Mouse (Mus musculus) thymus, postnatal 10 days (tissue): ENCODE results near the gene Fnbp1l.
A peak's percentile ranks its signal among the peaks of the same experiment; 100 is the strongest.

Experiments
- DNase-seq, 2 experiments: peaks; one replicate each; pipeline ENCODE4 v3.0.0; 2021; ENCODE audit warnings: low spot score in 2 of 2

The Fnbp1l gene

DNA sequence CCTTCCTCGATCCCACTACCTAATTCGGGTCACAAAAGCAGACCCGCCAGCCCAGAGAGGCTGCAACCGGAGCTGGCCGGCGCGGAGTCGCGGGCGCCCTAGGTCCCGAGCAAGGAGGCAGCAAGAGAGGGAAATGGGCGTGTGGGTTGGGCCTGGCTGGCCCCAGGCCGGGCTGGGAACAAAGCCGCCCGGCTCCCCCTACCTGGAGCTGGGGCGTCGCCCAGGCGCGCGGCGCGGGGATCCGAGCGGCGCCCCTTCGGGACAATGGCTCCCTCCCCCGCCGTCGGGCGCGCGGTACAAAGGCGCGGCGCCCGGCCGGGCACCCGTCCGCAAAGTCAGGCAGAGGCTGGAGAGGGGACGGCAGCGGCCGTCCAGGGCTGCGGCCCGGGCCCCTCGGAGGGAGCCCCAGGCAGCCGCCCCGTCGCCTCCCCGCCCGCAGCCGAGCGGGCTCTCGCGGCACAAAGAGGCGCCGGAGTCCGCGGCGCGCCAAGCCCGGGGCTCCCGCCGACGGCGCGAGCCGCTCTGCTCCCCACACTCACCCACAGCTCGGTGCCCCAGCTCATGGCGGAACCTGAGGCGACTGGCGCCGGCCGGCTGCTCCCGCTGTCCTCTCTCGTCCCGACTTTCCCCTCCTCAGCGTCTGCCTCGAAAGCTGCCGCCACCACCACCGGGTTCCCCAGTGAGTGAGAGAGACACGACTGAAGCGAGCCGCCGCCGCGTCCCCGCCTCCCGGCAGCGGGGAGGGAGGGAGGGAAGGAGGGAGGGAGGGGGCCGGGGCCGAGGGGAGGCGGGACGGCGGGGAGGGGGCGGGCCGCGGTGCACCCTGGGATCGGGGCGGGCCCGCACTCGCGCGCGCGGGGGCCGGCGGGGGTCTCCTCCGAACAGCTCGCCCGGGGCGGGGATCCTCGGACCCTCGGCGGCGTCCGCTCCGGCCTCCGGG is at the start of gene Fnbp1l:
TSS of gene Fnbp1l (minus strand) at position 725 of the 940 bp plus-strand sequence.
- peak; percentile 39 to 45 for DNase-seq

GRCm38 (mm10) chr3:122660795-122661194 is 41.3 kb upstream of the Fnbp1l start:
- no peak for DNase-seq

- DNase-seq = no peak
Measured at GRCm38 (mm10) chr3:122659261-122659917, 39.9 kb upstream of the Fnbp1l start.

DNA sequence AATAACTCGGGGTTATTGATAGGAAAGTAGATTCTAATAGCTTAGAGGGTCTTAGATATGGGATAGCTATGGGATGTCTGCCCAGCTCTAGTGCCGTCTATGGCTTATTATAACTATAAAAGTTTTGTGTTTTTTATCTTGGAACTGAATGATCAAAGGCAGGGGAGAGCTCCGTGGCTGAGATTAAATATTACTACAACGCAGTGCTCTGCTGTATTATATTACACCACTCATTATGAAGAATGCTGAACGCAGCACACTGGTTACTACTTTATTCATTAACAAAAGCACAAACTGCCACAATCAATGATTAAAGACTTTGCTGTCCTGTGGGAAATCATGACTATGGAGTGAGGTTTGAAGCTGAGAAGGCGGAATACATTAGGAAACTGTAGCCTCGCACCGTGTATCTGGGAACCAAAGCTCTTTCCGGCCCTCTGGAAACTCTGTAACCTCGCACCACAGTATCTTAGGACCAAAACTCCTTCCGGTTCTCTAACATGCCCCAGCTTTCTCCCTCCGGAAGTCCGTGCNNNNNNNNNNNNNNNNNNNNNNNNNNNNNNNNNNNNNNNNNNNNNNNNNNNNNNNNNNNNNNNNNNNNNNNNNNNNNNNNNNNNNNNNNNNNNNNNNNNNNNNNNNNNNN is 27.8 kb upstream of the Fnbp1l start:
- no peak for DNase-seq

- no peak for DNase-seq
Measured at GRCm38 (mm10) chr3:122640286-122640685, 20.8 kb upstream of the Fnbp1l start.

- no peak for DNase-seq
Measured at GRCm38 (mm10) chr3:122639197-122639475, 19.6 kb upstream of the Fnbp1l start.

- peak; percentile 68 to 92 for DNase-seq
Measured at GRCm38 (mm10) chr3:122638329-122639196, 19.0 kb upstream of the Fnbp1l start.

GRCm38 (mm10) chr3:122637280-122637679 is 17.8 kb upstream of the Fnbp1l start:
- no peak for DNase-seq

DNA sequence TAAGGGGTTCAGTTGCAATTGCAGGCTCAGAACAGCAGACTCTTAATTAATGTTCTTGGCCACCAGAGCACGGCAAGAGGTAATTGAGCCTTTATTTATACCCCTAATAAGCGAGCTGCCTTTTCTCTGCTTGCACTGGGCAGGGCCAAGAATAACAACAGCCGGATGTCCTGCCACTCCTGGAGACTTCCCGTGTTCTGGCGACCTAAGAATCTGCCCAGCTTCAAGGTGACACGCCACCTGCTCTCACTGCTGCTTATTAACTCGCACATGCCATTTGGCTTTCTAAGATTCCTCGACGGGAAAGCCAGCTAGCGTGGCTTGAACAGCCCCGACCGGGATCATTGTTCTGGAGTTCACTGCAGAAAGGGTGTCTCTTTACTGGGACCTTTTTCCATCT is 15.7 kb upstream of the Fnbp1l start:
- DNase-seq = no peak

DNA sequence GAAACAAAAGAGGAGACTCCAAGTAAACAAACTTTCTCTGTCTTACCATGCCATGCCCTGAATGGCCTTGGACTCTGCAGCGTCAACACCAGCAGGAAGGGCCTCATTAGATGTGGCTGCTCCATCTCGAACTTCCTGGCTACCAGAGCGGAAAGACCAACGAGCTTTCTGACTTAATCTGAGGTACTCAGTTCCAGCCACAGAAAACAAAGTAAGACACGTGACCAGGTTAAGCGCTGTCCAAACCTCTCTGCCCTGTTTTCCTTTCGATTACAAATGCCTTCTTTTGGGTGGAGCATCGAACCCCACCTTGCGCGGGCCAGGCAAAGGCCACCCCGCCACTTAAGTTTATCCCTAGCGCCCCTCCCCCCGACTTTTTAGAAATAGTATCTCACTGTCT is 10.1 kb upstream of the Fnbp1l start:
- no peak for DNase-seq

GRCm38 (mm10) chr3:122628956-122629355 is 9.4 kb upstream of the Fnbp1l start:
- no peak for DNase-seq

DNA sequence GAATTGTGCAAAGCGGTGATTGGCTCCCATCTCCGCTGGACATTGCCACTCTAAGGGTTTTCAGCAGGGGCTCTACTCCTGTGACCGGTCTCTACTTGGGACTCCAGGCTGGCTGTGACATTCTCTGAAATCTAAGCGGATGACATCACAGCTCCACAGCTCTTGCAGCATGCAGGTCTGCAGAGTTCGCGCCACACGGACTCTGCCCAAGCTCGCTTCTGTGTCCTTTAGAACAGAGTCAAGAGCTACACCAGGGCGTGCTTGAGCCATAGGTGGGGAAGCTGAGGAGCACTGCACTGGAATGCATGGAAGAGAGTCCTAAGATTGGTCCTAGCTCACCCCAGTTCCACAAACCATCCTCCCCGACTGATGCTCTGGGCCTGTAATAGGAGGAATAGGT is 9.0 kb upstream of the Fnbp1l start:
- DNase-seq = no peak

DNA sequence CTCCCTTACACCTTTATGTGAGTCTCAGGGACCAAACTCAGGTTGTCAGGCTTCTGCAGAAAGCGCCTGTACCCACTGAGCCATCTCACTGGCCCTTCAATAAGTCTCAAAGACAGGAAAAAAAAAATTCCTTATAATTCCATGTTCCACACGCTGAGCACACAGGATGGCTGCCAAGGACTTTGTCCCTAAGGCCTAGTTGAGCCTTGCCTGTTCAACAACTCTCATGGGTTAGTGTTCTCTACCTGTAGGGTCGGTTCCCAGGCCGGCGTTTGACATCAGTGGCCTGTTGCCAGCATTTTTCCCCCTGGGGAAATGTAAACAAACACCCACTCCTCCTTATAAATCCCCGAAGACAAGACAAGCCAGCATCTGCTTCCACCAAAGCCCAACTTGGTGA is 8.3 kb upstream of the Fnbp1l start:
- DNase-seq = no peak

- no peak for DNase-seq
Measured at GRCm38 (mm10) chr3:122624591-122624990, 5.1 kb upstream of the Fnbp1l start.

GRCm38 (mm10) chr3:122620285-122620931 is 893 bp upstream of the Fnbp1l start:
- DNase-seq = no peak

GRCm38 (mm10) chr3:122619931-122620284 is 393 bp upstream of the Fnbp1l start:
- no peak for DNase-seq

GRCm38 (mm10) chr3:122618402-122618801 is 1.1 kb downstream of the Fnbp1l start:
- DNase-seq = no peak

DNA sequence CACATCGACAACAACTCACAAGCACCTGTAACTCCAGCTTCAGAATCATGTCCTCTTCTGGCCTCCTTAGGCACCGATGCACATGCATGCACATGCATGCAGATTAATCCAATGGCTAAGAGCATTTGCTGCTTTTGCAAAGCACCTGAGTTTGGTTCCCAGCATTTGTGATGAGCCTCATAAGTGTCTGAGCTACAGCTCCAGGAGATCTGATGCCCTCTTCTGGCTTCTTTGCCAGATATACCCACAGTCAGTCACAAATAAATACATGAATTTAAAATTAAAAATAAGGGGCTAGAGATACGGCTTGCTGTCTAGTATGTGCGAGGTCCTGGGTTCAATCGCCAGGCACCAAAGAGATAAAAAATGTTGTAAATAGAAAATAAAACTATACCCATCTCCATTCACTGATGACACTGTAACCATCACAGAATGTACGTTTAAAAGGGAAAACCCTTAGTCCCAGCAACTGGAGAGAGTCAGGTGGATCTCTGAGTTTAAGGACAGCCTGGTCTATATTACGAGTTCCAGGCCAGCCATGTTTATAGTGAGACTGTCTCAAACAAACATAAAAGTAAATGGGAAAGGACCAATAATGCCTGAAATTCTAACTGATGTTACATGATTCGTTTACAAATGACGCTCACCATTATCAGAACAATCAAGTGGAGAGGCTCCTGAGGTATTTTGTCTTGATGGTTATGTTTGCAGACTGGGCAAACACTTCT is 1.7 kb downstream of the Fnbp1l start:
- DNase-seq = no peak

- DNase-seq = no peak
Measured at GRCm38 (mm10) chr3:122612537-122612936, 7.0 kb downstream of the Fnbp1l start.

DNA sequence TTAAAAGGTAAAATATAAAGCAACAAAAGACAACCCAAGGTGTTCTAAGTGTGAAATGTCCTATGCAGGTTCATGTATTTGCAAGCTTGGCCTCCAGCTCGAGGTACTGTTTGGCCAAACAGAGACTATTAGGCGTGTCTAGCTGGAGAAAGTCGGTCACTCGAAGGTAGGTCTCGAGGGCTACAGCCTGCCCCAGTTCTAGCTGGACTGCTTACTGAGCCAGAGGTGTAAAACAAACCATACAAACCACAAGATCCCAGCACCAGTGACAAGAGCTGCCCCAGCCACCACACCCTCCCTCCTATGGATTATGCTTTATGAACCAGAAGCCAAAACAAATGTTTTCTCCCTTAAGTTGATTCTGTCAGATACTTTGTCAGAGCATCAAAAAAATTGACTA is 7.8 kb downstream of the Fnbp1l start:
- no peak for DNase-seq
